Mouse (Mus musculus) forebrain, embryonic 15.5 days (tissue): Measurements from ENCODE around the gene Duxf3. TPM values are rescaled to one million over a fixed set of nuclear protein-coding genes. Genes with fewer than 3 reads are reported as not detected.
A peak's percentile ranks its signal among the peaks of the same experiment; 100 is the strongest.
"Not testable (repeated sequence)": the region's sequence is repeated elsewhere in the genome, so short reads cannot be mapped to it uniquely, and the experiment has no call there.

Experiments used
- ATAC-seq: fragments of 200-750 bp; cut with Nextera tagmentation; replicated peaks from 2 replicates; pipeline ENCODE4 v1.8.0; 2017; ENCODE audit warnings: mild to moderate bottlenecking, moderate TSS enrichment, moderate library complexity
- H3K27ac ChIP-seq: fragments of 300-500 bp; sonication (generic); replicated peaks from 2 replicates; pipeline ENCODE4 v1.5.1; 2015; ENCODE audit warnings: mild to moderate bottlenecking, inconsistent platforms
- H3K27me3 ChIP-seq: fragments of 300-500 bp; sonication (generic); 2 replicates; pipeline ENCODE4 v1.6.1; 2015; ENCODE audit warnings: inconsistent platforms
- H3K36me3 ChIP-seq: fragments of 300-500 bp; sonication (generic); 2 replicates; pipeline ENCODE4 v1.6.1; 2015; ENCODE audit warnings: mild to moderate bottlenecking, inconsistent platforms
- H3K4me1 ChIP-seq: fragments of 300-500 bp; sonication (generic); 2 replicates; pipeline ENCODE4 v1.6.1; 2015; ENCODE audit warnings: inconsistent platforms
- H3K4me2 ChIP-seq: fragments of 300-500 bp; sonication (generic); replicated peaks from 2 replicates; pipeline ENCODE4 v1.6.1; 2015; ENCODE audit warnings: mild to moderate bottlenecking, inconsistent platforms
- H3K4me3 ChIP-seq: fragments of 300-500 bp; sonication (generic); 2 replicates; pipeline ENCODE4 v1.5.1; 2015; ENCODE audit warnings: mild to moderate bottlenecking, inconsistent platforms
- H3K9ac ChIP-seq: fragments of 300-500 bp; sonication (generic); replicated peaks from 2 replicates; pipeline ENCODE4 v1.6.1; 2015; ENCODE audit warnings: mild to moderate bottlenecking, inconsistent platforms
- H3K9me3 ChIP-seq: fragments of 300-500 bp; sonication (generic); 2 replicates; pipeline ENCODE4 v1.6.1; 2016; ENCODE audit warnings: inconsistent platforms
- WGBS: fragments of 180-500 bp; shearing (Covaris S2); methylation state at CpG from one replicate; pipeline ENCODE4 v1.1.7; 2015; ENCODE audit warnings: mixed read lengths; 5-methylcytosine and 5-hydroxymethylcytosine counted together
- polyA plus RNA-seq: library from polyadenylated mRNA; unstranded; fragments of >200 nt; fragmentation: Nextera tagmentation; extraction: Ambion mirVana; gene quantifications from 2 replicates; pipeline ENCODE4 v1.2.1, GENCODE M21; 2015

Duxf3 gene
- polyA plus RNA-seq, 1 experiment from 2014 or later, result not detected

DNA sequence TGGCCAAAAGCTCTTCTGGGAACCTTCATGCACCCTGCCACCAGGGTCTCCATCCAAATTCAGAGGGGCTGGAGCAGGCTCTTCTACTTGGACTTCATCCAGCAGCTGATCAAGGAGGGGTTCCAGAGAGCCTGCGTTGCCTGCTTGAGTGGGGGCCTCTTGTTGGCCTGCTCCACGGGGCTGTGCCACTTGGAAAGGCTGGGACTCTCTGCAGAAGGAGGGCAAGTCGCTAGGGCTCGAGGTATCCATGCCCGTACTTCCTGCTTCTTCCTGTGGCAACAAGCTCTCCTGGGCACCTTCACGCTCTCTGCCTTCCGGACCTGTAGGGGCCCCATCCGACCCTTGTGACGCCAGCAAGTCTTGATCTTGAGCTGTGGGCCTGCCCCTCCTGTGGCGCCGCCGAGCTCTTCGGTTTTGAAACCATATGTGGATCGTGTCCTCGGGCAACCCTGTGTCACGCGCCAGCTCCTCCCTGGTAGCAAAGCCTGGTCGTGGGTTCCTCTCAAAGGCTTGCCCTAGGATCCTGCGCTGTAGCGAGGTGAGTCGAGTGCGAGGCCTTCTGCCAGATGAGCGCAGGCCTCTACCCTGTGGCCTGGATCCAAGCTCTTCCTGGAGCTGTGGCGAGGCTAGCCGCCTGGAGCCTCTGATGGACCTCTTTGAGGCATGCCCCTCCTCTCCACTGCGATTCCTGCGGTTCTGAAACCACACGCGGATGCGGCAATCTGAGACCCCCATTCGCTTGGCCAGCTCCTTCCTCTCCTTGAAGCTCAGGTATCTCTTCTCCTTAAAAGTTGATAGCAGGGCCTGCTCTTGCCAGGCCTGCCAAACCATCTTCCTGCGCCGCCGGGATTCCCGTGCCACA lies 465 bp downstream of the Duxf3 start:
- H3K9me3 ChIP-seq, result peaks cover 12% of the 10 kb centered on the region
- not testable (repeated sequence) for H3K4me2 ChIP-seq, H3K27me3 ChIP-seq, H3K4me1 ChIP-seq, H3K9ac ChIP-seq, H3K27ac ChIP-seq, H3K4me3 ChIP-seq, H3K36me3 ChIP-seq
- 88% methylated on average over 35 of the region's 35 CpGs for WGBS
- peak; percentile 86 for ATAC-seq

DNA sequence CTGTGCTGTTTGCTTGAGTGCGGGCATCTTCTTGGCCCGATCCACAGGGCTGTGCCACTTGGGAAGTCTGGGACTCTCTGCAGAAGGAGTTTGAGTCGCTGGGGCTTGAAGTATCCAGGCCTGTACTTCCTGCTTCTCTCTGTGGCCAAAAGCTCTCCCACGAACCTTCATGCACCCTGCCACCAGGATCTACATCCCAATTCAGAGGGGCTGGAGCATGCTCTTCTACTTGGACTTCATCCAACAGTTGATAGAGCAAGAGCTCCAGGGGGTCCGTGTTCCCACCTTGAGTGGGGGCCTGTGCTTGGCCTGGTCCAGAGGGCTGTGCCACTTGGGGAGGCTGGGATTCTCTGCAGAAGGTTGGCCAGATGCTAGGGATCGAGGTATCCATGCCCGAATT lies 1.4 kb downstream of the Duxf3 start:
- not testable (repeated sequence) for H3K9ac ChIP-seq, H3K4me3 ChIP-seq, H3K4me1 ChIP-seq, H3K4me2 ChIP-seq, H3K27me3 ChIP-seq, H3K27ac ChIP-seq, H3K36me3 ChIP-seq
- 83% methylated on average over 5 of the region's 7 CpGs for WGBS
- H3K9me3 ChIP-seq, result peaks cover 12% of the 10 kb centered on the region
- ATAC-seq, result peak; percentile 19

DNA sequence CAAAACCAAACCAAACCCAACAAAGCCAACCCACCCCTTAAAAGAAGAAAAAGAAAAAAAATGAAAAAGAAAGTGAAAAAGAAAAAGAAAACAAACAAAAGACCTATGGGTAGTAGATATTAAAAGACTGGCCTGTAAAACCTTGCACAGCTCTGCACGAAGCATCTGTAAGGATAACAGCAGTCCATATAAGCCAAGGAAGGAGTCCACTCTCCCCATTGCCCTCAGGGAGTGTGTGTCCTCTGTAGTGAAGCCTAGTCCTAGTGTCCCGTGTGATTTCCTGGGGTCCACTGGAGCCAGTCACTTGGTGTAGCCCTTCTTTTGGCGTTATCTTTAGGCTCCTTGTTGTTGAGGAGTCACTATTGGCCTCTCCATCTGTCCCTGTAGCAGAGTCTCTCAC lies 2.5 kb downstream of the Duxf3 start:
- not testable (repeated sequence) for H3K36me3 ChIP-seq, ATAC-seq, H3K4me1 ChIP-seq, H3K27me3 ChIP-seq, H3K4me2 ChIP-seq, H3K9ac ChIP-seq, H3K4me3 ChIP-seq, H3K27ac ChIP-seq
- WGBS, result 58% methylated on average over 3 of the region's 3 CpGs
- H3K9me3 ChIP-seq, result peaks cover 12% of the 10 kb centered on the region

DNA sequence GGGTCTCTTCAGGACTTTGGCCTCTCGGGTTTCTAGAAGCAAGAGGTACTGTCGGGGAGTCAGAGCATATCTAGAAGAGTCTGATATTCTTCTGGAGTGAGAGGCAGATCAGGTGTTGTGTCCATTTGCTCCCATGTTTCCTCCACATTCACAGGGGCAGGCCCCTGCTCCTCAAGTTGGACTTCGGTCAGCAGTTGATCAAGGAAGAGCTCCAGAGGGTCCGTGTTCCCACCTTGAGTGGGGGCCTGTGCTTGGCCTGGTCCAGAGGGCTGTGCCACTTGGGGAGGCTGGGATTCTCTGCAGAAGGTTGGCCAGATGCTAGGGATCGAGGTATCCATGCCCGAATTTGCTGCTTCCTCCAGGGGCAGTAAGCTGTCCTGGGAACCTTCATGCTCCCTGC lies 4.7 kb downstream of the Duxf3 start:
- H3K4me3 ChIP-seq, H3K27me3 ChIP-seq, H3K9ac ChIP-seq, H3K4me1 ChIP-seq, H3K4me2 ChIP-seq, ATAC-seq, H3K27ac ChIP-seq, H3K36me3 ChIP-seq: not testable (repeated sequence)
- 89% methylated on average over 2 of the region's 6 CpGs for WGBS
- peaks cover 12% of the 10 kb centered on the region for H3K9me3 ChIP-seq

DNA sequence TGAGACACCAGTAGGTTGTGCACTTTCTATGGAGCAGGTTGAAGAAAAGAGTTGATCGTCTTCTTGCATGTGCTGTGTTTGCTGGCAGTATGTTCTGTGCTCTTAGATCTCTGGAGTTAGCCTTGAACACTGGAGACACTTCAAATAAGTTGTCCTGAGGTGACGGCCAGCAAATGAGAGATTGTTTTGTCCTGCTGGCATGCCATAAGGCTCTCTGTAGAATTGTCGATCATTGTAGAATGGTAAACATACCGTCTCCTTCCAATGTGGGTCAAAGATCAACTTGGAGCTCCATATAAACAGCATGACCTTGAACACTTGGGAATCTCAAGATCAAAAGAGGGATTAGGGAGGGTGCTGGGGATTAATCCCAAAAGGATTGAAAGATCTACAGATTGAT lies 6.1 kb downstream of the Duxf3 start:
- not testable (repeated sequence) for H3K36me3 ChIP-seq, H3K4me1 ChIP-seq, H3K4me2 ChIP-seq, H3K27me3 ChIP-seq, ATAC-seq, H3K4me3 ChIP-seq, H3K9me3 ChIP-seq, H3K9ac ChIP-seq, H3K27ac ChIP-seq
- WGBS, result 76% methylated on average over 4 of the region's 4 CpGs

DNA sequence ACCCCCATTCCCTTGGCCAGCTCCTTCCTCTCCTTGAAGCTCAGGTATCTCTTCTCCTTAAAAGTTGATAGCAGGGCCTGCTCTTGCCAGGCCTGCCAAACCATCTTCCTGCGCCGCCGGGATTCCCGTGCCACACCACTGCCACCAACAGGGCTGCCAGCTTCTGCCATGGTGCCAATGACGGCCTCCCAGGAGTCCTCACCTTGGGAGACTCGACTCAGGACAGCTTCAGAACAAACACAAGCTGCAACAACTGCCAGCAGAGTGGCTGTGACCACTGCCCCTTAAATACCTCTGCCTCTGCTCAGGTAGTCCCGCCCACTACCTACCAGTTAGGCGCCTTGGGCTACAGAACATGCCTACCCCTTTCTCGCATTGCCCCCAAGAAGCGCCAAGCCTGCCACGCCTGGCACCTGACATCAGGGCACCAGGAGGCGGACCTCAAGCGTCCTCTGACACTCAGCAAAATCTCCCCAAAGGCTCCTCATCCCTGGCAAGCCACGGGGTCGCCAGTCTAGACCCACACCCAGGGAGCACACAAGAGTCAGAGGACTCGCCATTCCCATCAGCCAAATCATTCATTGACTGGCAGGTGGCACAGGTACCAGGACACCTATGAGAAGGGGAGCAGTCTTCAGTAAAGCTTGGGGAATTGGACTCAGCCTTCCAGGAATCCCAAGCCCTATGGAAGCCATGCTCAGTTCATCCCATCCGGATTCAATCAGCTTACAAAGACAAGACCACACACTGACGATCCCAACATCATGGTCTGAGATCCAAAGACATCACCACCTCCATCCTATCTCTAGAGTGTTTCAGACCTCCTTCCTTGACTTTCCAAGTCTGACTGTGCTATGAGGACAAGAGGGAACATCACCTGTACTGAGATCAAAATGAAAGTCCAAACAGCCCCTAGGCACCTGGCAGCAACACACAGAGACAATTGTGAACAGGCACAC lies 7.4 kb downstream of the Duxf3 start, which contains the start of gene AW822073:
TSS of gene AW822073 (minus strand) at position 104 of the 959 bp plus-strand sequence.
- WGBS, result 87% methylated on average over 18 of the region's 18 CpGs
- H3K9ac ChIP-seq, H3K9me3 ChIP-seq, H3K27me3 ChIP-seq, H3K4me1 ChIP-seq, H3K36me3 ChIP-seq, H3K4me2 ChIP-seq, H3K4me3 ChIP-seq, ATAC-seq, H3K27ac ChIP-seq: not testable (repeated sequence)

DNA sequence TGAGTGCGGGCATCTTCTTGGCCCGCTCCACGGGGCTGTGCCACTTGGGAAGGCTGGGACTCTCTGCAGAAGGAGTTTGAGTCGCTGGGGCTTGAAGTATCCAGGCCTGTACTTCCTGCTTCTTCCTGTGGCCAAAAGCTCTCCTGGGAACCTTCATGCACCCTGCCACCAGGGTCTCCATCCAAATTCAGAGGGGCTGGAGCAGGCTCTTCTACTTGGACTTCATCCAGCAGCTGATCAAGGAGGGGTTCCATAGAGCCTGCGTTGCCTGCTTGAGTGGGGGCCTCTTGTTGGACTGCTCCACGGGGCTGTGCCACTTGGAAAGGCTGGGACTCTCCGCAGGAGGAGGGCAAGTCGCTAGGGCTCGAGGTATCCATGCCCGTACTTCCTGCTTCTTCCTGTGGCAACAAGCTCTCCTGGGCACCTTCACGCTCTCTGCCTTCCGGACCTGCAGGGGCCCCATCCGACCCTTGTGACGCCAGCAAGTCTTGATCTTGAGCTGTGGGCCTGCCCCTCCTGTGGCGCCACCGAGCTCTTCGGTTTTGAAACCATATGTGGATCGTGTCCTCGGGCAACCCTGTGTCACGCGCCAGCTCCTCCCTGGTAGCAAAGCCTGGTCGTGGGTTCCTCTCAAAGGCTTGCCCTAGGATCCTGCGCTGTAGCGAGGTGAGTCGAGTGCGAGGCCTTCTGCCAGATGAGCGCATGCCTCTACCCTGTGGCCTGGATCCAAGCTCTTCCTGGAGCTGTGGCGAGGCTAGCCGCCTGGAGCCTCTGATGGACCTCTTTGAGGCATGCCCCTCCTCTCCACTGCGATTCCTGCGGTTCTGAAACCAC lies 8.3 kb downstream of the Duxf3 start:
- H3K27me3 ChIP-seq, H3K4me1 ChIP-seq, ATAC-seq, H3K9me3 ChIP-seq, H3K9ac ChIP-seq, H3K27ac ChIP-seq, H3K4me2 ChIP-seq, H3K36me3 ChIP-seq, H3K4me3 ChIP-seq: not testable (repeated sequence)
- WGBS, result 85% methylated on average over 31 of the region's 31 CpGs

DNA sequence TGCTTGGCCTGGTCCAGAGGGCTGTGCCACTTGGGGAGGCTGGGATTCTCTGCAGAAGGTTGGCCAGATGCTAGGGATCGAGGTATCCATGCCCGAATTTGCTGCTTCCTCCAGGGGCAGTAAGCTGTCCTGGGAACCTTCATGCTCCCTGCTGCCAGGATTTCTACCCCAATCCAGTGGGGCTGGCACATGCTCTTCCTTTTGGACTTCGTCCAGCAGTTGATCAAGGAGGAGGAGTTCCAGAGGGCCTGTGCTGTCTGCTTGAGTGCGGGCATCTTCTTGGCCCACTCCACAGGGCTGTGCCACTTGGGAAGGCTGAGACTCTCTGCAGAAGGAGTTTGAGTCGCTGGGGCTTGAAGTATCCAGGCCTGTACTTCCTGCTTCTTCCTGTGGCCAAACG lies 9.3 kb downstream of the Duxf3 start:
- not testable (repeated sequence) for H3K9me3 ChIP-seq, H3K4me2 ChIP-seq, H3K9ac ChIP-seq, H3K36me3 ChIP-seq, H3K4me1 ChIP-seq, H3K4me3 ChIP-seq, H3K27me3 ChIP-seq, ATAC-seq, H3K27ac ChIP-seq
- 88% methylated on average over 4 of the region's 6 CpGs for WGBS

DNA sequence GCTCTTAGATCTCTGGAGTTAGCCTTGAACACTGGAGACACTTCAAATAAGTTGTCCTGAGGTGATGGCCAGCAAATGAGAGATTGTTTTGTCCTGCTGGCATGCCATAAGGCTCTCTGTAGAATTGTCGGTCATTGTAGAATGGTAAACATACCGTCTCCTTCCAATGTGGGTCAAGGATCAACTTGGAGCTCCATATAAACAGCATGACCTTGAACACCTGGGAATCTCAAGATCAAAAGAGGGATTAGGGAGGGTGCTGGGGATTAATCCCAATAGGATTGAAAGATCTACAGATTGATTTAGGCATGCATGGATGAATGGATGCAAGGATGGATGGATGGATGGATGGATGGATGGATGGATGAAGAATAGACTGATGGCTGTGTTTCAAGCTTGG lies 10.9 kb downstream of the Duxf3 start:
- H3K4me2 ChIP-seq, H3K9ac ChIP-seq, H3K27ac ChIP-seq, H3K4me3 ChIP-seq, ATAC-seq, H3K4me1 ChIP-seq, H3K9me3 ChIP-seq, H3K36me3 ChIP-seq, H3K27me3 ChIP-seq: not testable (repeated sequence)
- WGBS, result 90% methylated on average over 2 of the region's 2 CpGs

DNA sequence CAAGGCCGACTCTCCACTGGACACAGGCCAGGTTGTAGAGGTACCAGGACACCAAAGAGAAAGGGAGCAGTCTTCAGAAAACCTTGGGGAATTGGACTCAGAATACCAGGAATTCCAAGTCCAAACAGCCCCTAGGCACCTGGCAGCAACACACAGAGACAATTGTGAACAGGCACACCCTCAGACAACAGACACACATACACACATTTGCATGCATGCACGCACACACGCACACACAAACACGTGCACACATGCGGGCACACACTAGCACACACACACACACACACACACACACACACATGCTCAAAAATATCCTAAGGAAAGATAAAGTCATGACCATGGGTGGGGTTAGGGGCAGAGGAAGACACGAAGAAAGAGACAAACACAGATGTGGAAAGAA lies 11.7 kb downstream of the Duxf3 start:
- no peaks in the 10 kb centered on the region for H3K27me3 ChIP-seq
- H3K27ac ChIP-seq, result no peak overlapping the region
- H3K4me1 ChIP-seq, result no peaks in the 10 kb centered on the region
- H3K9me3 ChIP-seq, result no peaks in the 10 kb centered on the region; the same call in 1 of the 2 replicates
- H3K9ac ChIP-seq, result no peak overlapping the region
- no peak overlapping the region for H3K4me3 ChIP-seq
- WGBS, result 84% methylated on average over 6 of the region's 6 CpGs
- H3K36me3 ChIP-seq, result no peaks in the 10 kb centered on the region
- no peak for ATAC-seq
- no peak overlapping the region for H3K4me2 ChIP-seq

DNA sequence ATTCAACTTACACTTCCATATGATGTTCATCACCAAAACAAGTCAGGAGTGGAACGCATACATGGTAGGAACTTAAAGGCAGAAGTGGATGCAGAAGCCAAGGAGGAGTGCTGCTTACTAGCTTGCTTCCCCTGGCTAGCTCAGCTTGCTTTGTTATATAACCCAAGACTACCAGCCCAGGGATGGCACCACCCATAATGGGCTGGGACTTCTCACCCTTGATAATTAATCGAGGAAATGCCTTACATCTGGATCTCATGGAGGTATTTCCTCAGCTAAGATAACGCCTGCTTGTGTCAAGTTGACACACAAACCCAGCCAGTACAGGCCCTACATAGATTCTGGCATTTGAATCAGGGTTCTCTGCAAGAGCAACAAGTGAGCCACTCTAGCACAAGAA lies 15.1 kb downstream of the Duxf3 start:
- no peak overlapping the region for H3K4me2 ChIP-seq
- H3K4me3 ChIP-seq, result no peak overlapping the region
- H3K9ac ChIP-seq, result no peak overlapping the region
- no peaks in the 10 kb centered on the region for H3K4me1 ChIP-seq
- H3K27me3 ChIP-seq, result no peaks in the 10 kb centered on the region
- H3K9me3 ChIP-seq, result no peaks in the 10 kb centered on the region
- no peak for ATAC-seq
- 92% methylated on average over 3 of the region's 3 CpGs for WGBS
- H3K27ac ChIP-seq, result no peak overlapping the region
- no peaks in the 10 kb centered on the region for H3K36me3 ChIP-seq

DNA sequence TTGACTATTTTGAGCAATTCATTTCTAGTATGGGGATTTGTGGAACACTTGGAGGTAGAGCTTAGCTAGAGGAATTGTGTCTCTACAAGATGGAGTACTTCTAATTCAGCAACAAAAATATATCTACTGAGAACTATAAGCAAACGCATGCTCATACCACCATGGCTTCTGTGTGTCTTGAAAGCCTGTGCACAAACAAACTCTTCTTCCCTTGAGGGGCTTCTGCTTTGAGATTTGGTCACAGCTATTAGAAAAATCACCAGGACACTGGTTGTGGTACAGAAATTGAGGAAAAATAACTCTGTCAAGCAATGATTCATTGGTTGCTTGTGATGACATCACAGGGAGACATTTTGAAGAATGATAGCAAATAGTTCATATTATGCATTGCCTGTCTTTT lies 17.1 kb downstream of the Duxf3 start:
- Histone ChIP-seq H3K9me3 (no peaks in the 10 kb centered on the region), H3K4me2 (no peak overlapping the region), H3K27me3 (no peaks in the 10 kb centered on the region), H3K36me3 (no peaks in the 10 kb centered on the region), H3K4me1 (no peaks in the 10 kb centered on the region), H3K4me3 (no peak overlapping the region), H3K27ac (no peak overlapping the region), H3K9ac (no peak overlapping the region)
- ATAC-seq, result no peak
- WGBS, result 87% methylated on average over 1 of the region's 1 CpGs
